Mouse (Mus musculus): ENCODE results near the gene Vdac2.

DNA sequence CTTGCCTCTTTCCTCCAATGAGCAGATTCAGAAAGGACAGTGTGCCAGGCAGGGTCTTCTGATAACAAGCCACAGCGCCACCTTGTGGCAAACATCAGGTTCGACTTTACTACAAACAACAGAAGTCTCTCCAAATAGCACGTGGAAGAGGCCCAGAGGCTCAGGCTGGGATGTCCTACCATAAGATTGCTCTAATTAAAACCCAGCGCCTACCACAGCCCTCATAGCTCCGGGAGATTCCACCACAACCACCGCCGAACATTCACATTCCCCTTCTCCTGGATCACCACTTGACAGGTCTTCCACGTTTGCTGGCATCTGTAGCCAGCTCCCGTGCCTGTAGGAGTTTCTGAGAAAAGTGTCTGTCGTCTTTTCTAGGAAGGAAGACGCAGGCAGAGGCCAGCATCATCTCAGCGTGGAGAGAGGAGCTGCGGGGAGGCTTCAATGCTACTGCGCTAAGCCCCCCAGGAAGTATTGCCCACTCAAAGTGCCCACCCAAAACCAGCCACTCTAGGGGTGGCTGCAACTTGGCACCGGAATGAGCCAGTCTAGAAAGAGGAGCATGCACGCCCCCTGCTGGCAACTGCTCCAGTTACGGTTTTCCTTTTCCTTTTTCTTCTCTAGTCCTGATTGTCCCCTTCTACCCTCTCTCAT lies 28.5 kb downstream of the Vdac2 start:
- peak; percentile 39; the same call in 1 of the 2 replicates for TF ChIP-seq CTCF (IDR thresholded peaks at IDR 0.05; ENCODE audit: insufficient read depth, low read depth, low read length)
- no peak for TF ChIP-seq POLR2A (IDR thresholded peaks at IDR 0.05; ENCODE audit: insufficient read depth, low read depth, low read length)

All from olfactory bulb, adult 2 months (tissue).